Mouse (Mus musculus) MEL (cell line): ENCODE data around the gene Lmo1. TPM values are rescaled to one million over a fixed set of nuclear protein-coding genes. Genes with fewer than 3 reads are reported as not detected.

ENCODE experiments used
- DNase-seq: peaks from one replicate; pipeline ENCODE4 v3.0.0; 2011; ENCODE audit warnings: low read depth, low spot score
- H3K27ac ChIP-seq: 2 replicates; pipeline ENCODE4 v1.5.1; 2012; ENCODE audit warnings: low read depth, mild to moderate bottlenecking, control low read depth, low read length, moderate library complexity; ENCODE audit not compliant: control insufficient read depth
- H3K27me3 ChIP-seq, 2 experiments: fragments of 150-350 bp in 1 of 2; sonication (generic) in 1 of 2; 2 replicates each; pipeline ENCODE4 v1.6.1; 2012; ENCODE audit warnings: low read length in 2 of 2, mild to moderate bottlenecking in 2 of 2, improper control_type of control experiment in 1 of 2, moderate library complexity in 1 of 2; ENCODE audit not compliant: insufficient read depth in 2 of 2, control insufficient read depth in 1 of 2
- H3K36me3 ChIP-seq, 2 experiments: 2 replicates each; pipeline ENCODE4 v1.6.1; 2012 to 2014; ENCODE audit warnings: low read length in 2 of 2, improper control_type of control experiment in 1 of 2, inconsistent platforms in 1 of 2, mild to moderate bottlenecking in 1 of 2; ENCODE audit not compliant: insufficient read depth in 2 of 2, control insufficient read depth in 1 of 2
- H3K4me1 ChIP-seq, 2 experiments: fragments of 150-350 bp in 1 of 2; sonication (generic) in 1 of 2; 2 replicates each; pipeline ENCODE4 v1.6.1; 2012; ENCODE audit warnings: low read length in 2 of 2, improper control_type of control experiment in 1 of 2, mild to moderate bottlenecking in 1 of 2; ENCODE audit not compliant: insufficient read depth in 2 of 2, control insufficient read depth in 1 of 2
- H3K4me3 ChIP-seq, 2 experiments: fragments of 150-350 bp in 1 of 2; sonication (generic) in 1 of 2; 2 replicates each; pipeline ENCODE4 v1.5.1; 2012; ENCODE audit warnings: low read depth in 2 of 2, low read length in 2 of 2, mild to moderate bottlenecking in 2 of 2, moderate library complexity in 2 of 2, control low read depth in 1 of 2, improper control_type of control experiment in 1 of 2; ENCODE audit not compliant: control insufficient read depth in 1 of 2, insufficient read depth in 1 of 2
- H3K79me2 ChIP-seq: 2 replicates; pipeline ENCODE4 v1.6.1; 2012; ENCODE audit warnings: mild to moderate bottlenecking, low read length, moderate library complexity; ENCODE audit not compliant: control insufficient read depth, poor library complexity, insufficient read depth
- H3K9ac ChIP-seq: 2 replicates; pipeline ENCODE4 v1.6.1; 2012; ENCODE audit warnings: low read depth, mild to moderate bottlenecking, control low read depth, low read length, moderate library complexity; ENCODE audit not compliant: control insufficient read depth, poor library complexity, severe bottlenecking
- H3K9me3 ChIP-seq: fragments of 150-350 bp; sonication (generic); replicated peaks from 2 replicates; pipeline ENCODE4 v1.6.1; 2012; ENCODE audit warnings: mild to moderate bottlenecking, low read length, improper control_type of control experiment, moderate library complexity; ENCODE audit not compliant: insufficient read depth
- BHLHE40 ChIP-seq: IDR thresholded peaks from 2 replicates; pipeline ENCODE4 v1.6.1; 2012; ENCODE audit warnings: low read depth, mild to moderate bottlenecking, inconsistent platforms, low read length, improper control_type of control experiment, borderline replicate concordance
- CHD1 ChIP-seq: IDR thresholded peaks from 2 replicates; pipeline ENCODE4 v1.6.1; 2012; ENCODE audit warnings: low read depth, mild to moderate bottlenecking, inconsistent platforms, low read length, improper control_type of control experiment
- CHD2 ChIP-seq: IDR thresholded peaks from 2 replicates; pipeline ENCODE4 v1.6.1; 2011; ENCODE audit warnings: low read length, improper control_type of control experiment
- CTCF ChIP-seq, 3 experiments: IDR thresholded peaks in 2 of 3; conservative IDR thresholded peaks in 1 of 3; 2 replicates each; pipeline ENCODE4 v1.5.1; 2011 to 2012; ENCODE audit warnings: low read length in 3 of 3, low read depth in 2 of 3, mild to moderate bottlenecking in 2 of 3, improper control_type of control experiment in 1 of 3, inconsistent platforms in 1 of 3, mixed read lengths in 1 of 3, moderate library complexity in 1 of 3; ENCODE audit not compliant: control insufficient read depth in 1 of 3, insufficient read depth in 1 of 3, poor library complexity in 1 of 3, severe bottlenecking in 1 of 3
- GATA1 ChIP-seq: IDR thresholded peaks from 2 replicates; pipeline ENCODE4 v1.6.1; 2011; ENCODE audit warnings: low read depth, low read length, improper control_type of control experiment
- MAX ChIP-seq: IDR thresholded peaks from 2 replicates; pipeline ENCODE4 v1.6.1; 2011; ENCODE audit warnings: low read length, improper control_type of control experiment
- MAZ ChIP-seq: IDR thresholded peaks from 2 replicates; pipeline ENCODE4 v1.6.1; 2012; ENCODE audit warnings: low read depth, mild to moderate bottlenecking, inconsistent platforms, low read length, improper control_type of control experiment
- MEF2A ChIP-seq: IDR thresholded peaks from 2 replicates; pipeline ENCODE4 v1.6.1; 2014; ENCODE audit warnings: low read depth, mild to moderate bottlenecking, inconsistent platforms, low read length, improper control_type of control experiment; ENCODE audit not compliant: poor library complexity, insufficient replicate concordance, severe bottlenecking; ENCODE audit errors: extremely low read depth
- MXI1 ChIP-seq: IDR thresholded peaks from 2 replicates; pipeline ENCODE4 v1.6.1; 2011; ENCODE audit warnings: mild to moderate bottlenecking, low read depth, low read length, improper control_type of control experiment
- NRF1 ChIP-seq: IDR thresholded peaks from 2 replicates; pipeline ENCODE4 v1.6.1; 2014; ENCODE audit warnings: low read depth, mild to moderate bottlenecking, inconsistent platforms, low read length, improper control_type of control experiment, moderate library complexity; ENCODE audit not compliant: poor library complexity, insufficient read depth, severe bottlenecking
- POLR2A ChIP-seq, 2 experiments: IDR thresholded peaks; 2 replicates each; pipeline ENCODE4 v1.6.1; 2011 to 2012; ENCODE audit warnings: low read length in 2 of 2, mild to moderate bottlenecking in 2 of 2, control low read depth in 1 of 2, improper control_type of control experiment in 1 of 2, low read depth in 1 of 2, moderate library complexity in 1 of 2; ENCODE audit not compliant: control insufficient read depth in 1 of 2, insufficient read depth in 1 of 2, poor library complexity in 1 of 2
- RAD21 ChIP-seq: IDR thresholded peaks from 2 replicates; pipeline ENCODE4 v1.6.1; 2011; ENCODE audit warnings: mild to moderate bottlenecking, low read depth, low read length, improper control_type of control experiment
- SMC3 ChIP-seq: IDR thresholded peaks from 2 replicates; pipeline ENCODE4 v1.6.1; 2011; ENCODE audit warnings: low read depth, low read length, improper control_type of control experiment
- TAL1 ChIP-seq: IDR thresholded peaks from 2 replicates; pipeline ENCODE4 v1.6.1; 2012; ENCODE audit warnings: mild to moderate bottlenecking, inconsistent platforms, low read length, moderate library complexity, mixed read lengths
- TBP ChIP-seq: IDR thresholded peaks from 2 replicates; pipeline ENCODE4 v1.8.0; 2011; ENCODE audit warnings: low read depth, low read length, improper control_type of control experiment
- USF2 ChIP-seq, 2 experiments: IDR thresholded peaks; 2 replicates each; pipeline ENCODE4 v1.6.1; 2011 to 2012; ENCODE audit warnings: improper control_type of control experiment in 2 of 2, low read length in 2 of 2, borderline replicate concordance in 1 of 2, inconsistent platforms in 1 of 2, low read depth in 1 of 2, mild to moderate bottlenecking in 1 of 2; ENCODE audit not compliant: insufficient read depth in 1 of 2
- polyA plus RNA-seq, 2 experiments: library from polyadenylated mRNA; stranded (reverse) in 1 of 2; unstranded in 1 of 2; fragments of >175 nt in 1 of 2; fragments of >200 nt in 1 of 2; gene quantifications; 2 replicates each; pipeline versions ENCODE4 v1.2.1 to v1.2.4; 2012; ENCODE audit warnings: low replicate concordance in 2 of 2, low read depth in 1 of 2; ENCODE audit not compliant: insufficient read length in 2 of 2, insufficient read depth in 1 of 2, missing spikeins in 1 of 2
- total RNA-seq: library from RNA; depleted of rRNA; stranded (reverse); fragments of 300-350 nt; gene quantifications from 2 replicates; pipeline ENCODE4 v1.2.3, GENCODE M21; 2012

The Lmo1 gene
- total and polyA plus RNA-seq, 3 experiments: not detected

GRCm38 (mm10) chr7:109170441-109170820, 4.6 kb downstream of the Lmo1 start:
- Histone ChIP-seq H3K4me1 (no peaks in the 10 kb centered on the region), H3K27me3 (no peaks in the 10 kb centered on the region)
- TF ChIP-seq SMC3: peak; percentile 21; the same call in 1 of the 2 replicates
- TF ChIP-seq RAD21: no peak
- no peak for TF ChIP-seq TBP
- peak in 2 of 3 experiments; percentile 3 to 46; a peak in 3 of 6 replicates for TF ChIP-seq CTCF (IDR thresholded peaks at IDR 0.05 in 2 of 3, conservative IDR thresholded peaks at IDR 0.05 in 1 of 3; ENCODE audit: control insufficient read depth in 1 of 3, insufficient read depth in 1 of 3, low read depth in 2 of 3, low read length in 3 of 3, poor library complexity in 1 of 3, severe bottlenecking in 1 of 3)
- TF ChIP-seq, all 39 proteins: peak for 2
- DNase-seq: no peak
- no peak overlapping the region for H3K9ac ChIP-seq
- H3K79me2 ChIP-seq: no peaks in the 10 kb centered on the region
- H3K36me3 ChIP-seq: no peaks in the 10 kb centered on the region
- H3K27ac ChIP-seq: no peak overlapping the region
- no peak overlapping the region for H3K4me3 ChIP-seq
- H3K9me3 ChIP-seq: no peaks in the 10 kb centered on the region

GRCm38 (mm10) chr7:109169505-109170440, 5.2 kb downstream of the Lmo1 start:
- Histone ChIP-seq H3K4me1 (no peaks in the 10 kb centered on the region), H3K79me2 (no peaks in the 10 kb centered on the region), H3K36me3 (no peaks in the 10 kb centered on the region), H3K27me3 (no peaks in the 10 kb centered on the region), H3K27ac (no peak overlapping the region), H3K9ac (no peak overlapping the region), H3K4me3 (no peak overlapping the region), H3K9me3 (no peaks in the 10 kb centered on the region)
- no peak for DNase-seq
- no peak for TF ChIP-seq CTCF (IDR thresholded peaks at IDR 0.05 in 2 of 3, conservative IDR thresholded peaks at IDR 0.05 in 1 of 3; ENCODE audit: control insufficient read depth in 1 of 3, insufficient read depth in 1 of 3, low read depth in 2 of 3, low read length in 3 of 3, poor library complexity in 1 of 3, severe bottlenecking in 1 of 3)
- no peak for TF ChIP-seq GATA1
- TF ChIP-seq MEF2A: no peak
- TF ChIP-seq MAX: no peak
- TF ChIP-seq NRF1: no peak
- TF ChIP-seq USF2 (IDR thresholded peaks at IDR 0.05; ENCODE audit: borderline replicate concordance in 1 of 2, insufficient read depth in 1 of 2, low read depth in 1 of 2, low read length in 2 of 2): no peak
- no peak for TF ChIP-seq CHD2
- no peak for TF ChIP-seq POLR2A (IDR thresholded peaks at IDR 0.05; ENCODE audit: control insufficient read depth in 1 of 2, insufficient read depth in 1 of 2, low read depth in 1 of 2, low read length in 2 of 2, poor library complexity in 1 of 2)
- TF ChIP-seq CHD1: no peak
- no peak for TF ChIP-seq BHLHE40

GRCm38 (mm10) chr7:109168716-109169115, 6.3 kb downstream of the Lmo1 start:
- H3K4me3 ChIP-seq: no peak overlapping the region
- no peak for TF ChIP-seq TAL1
- no peak for TF ChIP-seq MAZ
- no peak for TF ChIP-seq MXI1
- TF ChIP-seq GATA1: no peak
- TF ChIP-seq, all 39 proteins: peak for 0
- H3K9me3 ChIP-seq: no peaks in the 10 kb centered on the region
- no peaks in the 10 kb centered on the region for H3K36me3 ChIP-seq
- no peaks in the 10 kb centered on the region for H3K79me2 ChIP-seq
- no peak for DNase-seq
- no peak overlapping the region for H3K9ac ChIP-seq
- H3K27ac ChIP-seq: no peak overlapping the region
- no peaks in the 10 kb centered on the region for H3K27me3 ChIP-seq
- H3K4me1 ChIP-seq: no peaks in the 10 kb centered on the region
